Mouse (Mus musculus) midbrain, postnatal 0 days (tissue): ENCODE data around the gene Rasgrf1. TPM values are rescaled to one million over a fixed set of nuclear protein-coding genes. Genes with fewer than 3 reads are reported as not detected.
A peak's percentile ranks its signal among the peaks of the same experiment; 100 is the strongest.

Experiments
- ATAC-seq: fragments of 200-750 bp; cut with Nextera tagmentation; 2 replicates; pipeline ENCODE4 v1.8.0; 2017; ENCODE audit warnings: moderate number of reproducible peaks, mild to moderate bottlenecking, moderate TSS enrichment, moderate library complexity; ENCODE audit not compliant: low FRiP score
- DNase-seq: peaks from one replicate; pipeline ENCODE4 v3.0.0-alpha.2; 2015; ENCODE audit warnings: low spot score
- H3K27ac ChIP-seq: fragments of 300-500 bp; sonication (generic); 2 replicates; pipeline ENCODE4 v1.5.1; 2014; ENCODE audit warnings: low read depth, mild to moderate bottlenecking, low read length, mixed read lengths
- H3K27me3 ChIP-seq: fragments of 300-500 bp; sonication (generic); 2 replicates; pipeline ENCODE4 v1.6.1; 2014; ENCODE audit warnings: low read length, control low read depth, mixed read lengths; ENCODE audit not compliant: insufficient read depth
- H3K36me3 ChIP-seq: fragments of 300-500 bp; sonication (generic); 2 replicates; pipeline ENCODE4 v1.6.1; 2014; ENCODE audit warnings: low read length, control low read depth, mixed read lengths; ENCODE audit not compliant: insufficient read depth
- H3K4me1 ChIP-seq: fragments of 300-500 bp; sonication (generic); 2 replicates; pipeline ENCODE4 v1.6.1; 2014; ENCODE audit warnings: mild to moderate bottlenecking, control low read depth, antibody characterized with exemption, low read length, mixed read lengths; ENCODE audit not compliant: insufficient read depth
- H3K4me2 ChIP-seq: fragments of 300-500 bp; sonication (generic); 2 replicates; pipeline ENCODE4 v1.6.1; 2014; ENCODE audit warnings: low read depth, mild to moderate bottlenecking, low read length, mixed read lengths; ENCODE audit not compliant: poor library complexity, severe bottlenecking
- H3K4me3 ChIP-seq: fragments of 300-500 bp; sonication (generic); 2 replicates; pipeline ENCODE4 v1.5.1; 2014; ENCODE audit warnings: low read depth, mild to moderate bottlenecking, low read length, moderate library complexity
- H3K9ac ChIP-seq: fragments of 300-500 bp; sonication (generic); replicated peaks from 2 replicates; pipeline ENCODE4 v1.6.1; 2014; ENCODE audit warnings: mild to moderate bottlenecking, low read length, moderate library complexity, mixed read lengths; ENCODE audit not compliant: poor library complexity, severe bottlenecking
- H3K9me3 ChIP-seq: fragments of 300-500 bp; sonication (generic); 2 replicates; pipeline ENCODE4 v1.6.1; 2016; ENCODE audit warnings: low read length, control low read depth
- CTCF ChIP-seq: IDR thresholded peaks from 2 replicates; pipeline ENCODE4 v1.5.1; 2016; ENCODE audit warnings: antibody characterized with exemption, mild to moderate bottlenecking
- WGBS: fragments of 180-500 bp; shearing (Covaris S2); extraction: QIAGEN DNeasy Blood & Tissue Kit; methylation state at CpG from one replicate; pipeline ENCODE4 v1.1.7; 2014; 5-methylcytosine and 5-hydroxymethylcytosine counted together
- polyA plus RNA-seq: library from polyadenylated mRNA; unstranded; fragments of >200 nt; fragmentation: Nextera tagmentation; extraction: Ambion mirVana; gene quantifications from 2 replicates; pipeline ENCODE4 v1.2.1, GENCODE M21; 2015
- total RNA-seq: library from RNA; depleted of rRNA; stranded (reverse); fragments of >200 nt; gene quantifications from 2 replicates; pipeline ENCODE4 v1.2.3, GENCODE M21; 2014

The Rasgrf1 gene
- total and polyA plus RNA-seq, 2 experiments from 2014 or later = 24.0 to 40.8 TPM

- ATAC-seq = no peak
- Histone ChIP-seq H3K4me1 (no peaks in the 10 kb centered on the region), H3K9me3 (no peaks in the 10 kb centered on the region), H3K4me3 (no peak overlapping the region), H3K27me3 (no peaks in the 10 kb centered on the region), H3K36me3 (no peaks in the 10 kb centered on the region), H3K4me2 (no peak overlapping the region), H3K9ac (no peak overlapping the region), H3K27ac (no peak overlapping the region)
- WGBS = 82% methylated on average over 4 of the region's 4 CpGs
- DNase-seq = no peak
- TF ChIP-seq CTCF = no peak
These were observed 58.0 kb downstream of the Rasgrf1 start for GRCm38 (mm10) chr9:89967716-89968115.

- Histone ChIP-seq H3K27ac (no peak overlapping the region), H3K4me3 (no peak overlapping the region), H3K27me3 (no peaks in the 10 kb centered on the region), H3K9me3 (no peaks in the 10 kb centered on the region), H3K4me2 (no peak overlapping the region), H3K9ac (no peak overlapping the region), H3K36me3 (no peaks in the 10 kb centered on the region), H3K4me1 (no peaks in the 10 kb centered on the region)
- ATAC-seq = no peak
- DNase-seq = no peak
- 83% methylated on average over 6 of the region's 6 CpGs for WGBS
- peak; percentile 50 for TF ChIP-seq CTCF
These were observed 59.2 kb downstream of the Rasgrf1 start for GRCm38 (mm10) chr9:89968836-89969450.

- Histone ChIP-seq H3K27ac (no peak overlapping the region), H3K4me3 (no peak overlapping the region), H3K36me3 (no peaks in the 10 kb centered on the region), H3K9me3 (no peaks in the 10 kb centered on the region), H3K9ac (no peak overlapping the region), H3K27me3 (no peaks in the 10 kb centered on the region), H3K4me1 (no peaks in the 10 kb centered on the region), H3K4me2 (no peak overlapping the region)
- 91% methylated on average over 10 of the region's 10 CpGs for WGBS
- no peak for TF ChIP-seq CTCF
- no peak for DNase-seq
- no peak for ATAC-seq
These were observed 60.6 kb downstream of the Rasgrf1 start for GRCm38 (mm10) chr9:89970271-89970670.

GRCm38 (mm10) chr9:89970886-89971486 lies 61.3 kb downstream of the Rasgrf1 start:
- no peak overlapping the region for H3K9ac ChIP-seq
- H3K9me3 ChIP-seq = no peaks in the 10 kb centered on the region
- H3K27ac ChIP-seq = no peak overlapping the region
- H3K4me3 ChIP-seq = no peak overlapping the region
- H3K36me3 ChIP-seq = no peaks in the 10 kb centered on the region
- WGBS = 86% methylated on average over 11 of the region's 11 CpGs
- no peak for TF ChIP-seq CTCF
- ATAC-seq (no peak), DNase-seq (no peak)
- no peak overlapping the region for H3K4me2 ChIP-seq
- H3K4me1 ChIP-seq = no peaks in the 10 kb centered on the region
- H3K27me3 ChIP-seq = no peaks in the 10 kb centered on the region

GRCm38 (mm10) chr9:89972321-89972720 lies 62.6 kb downstream of the Rasgrf1 start:
- no peaks in the 10 kb centered on the region for H3K36me3 ChIP-seq
- WGBS = 58% methylated on average over 3 of the region's 3 CpGs

GRCm38 (mm10) chr9:89973856-89974255 lies 64.1 kb downstream of the Rasgrf1 start:
- Histone ChIP-seq H3K9me3 (no peaks in the 10 kb centered on the region), H3K4me3 (no peak overlapping the region), H3K4me1 (no peaks in the 10 kb centered on the region), H3K27ac (no peak overlapping the region), H3K36me3 (no peaks in the 10 kb centered on the region), H3K27me3 (no peaks in the 10 kb centered on the region), H3K4me2 (no peak overlapping the region), H3K9ac (no peak overlapping the region)
- TF ChIP-seq CTCF = peak; percentile 65
- ATAC-seq (no peak), DNase-seq (peak; percentile 68)
- 28% methylated on average over 5 of the region's 5 CpGs for WGBS

More at GRCm38 (mm10) chr9:89972321-89972720, 62.6 kb downstream of the Rasgrf1 start:
- Histone ChIP-seq H3K4me2 (no peak overlapping the region), H3K4me1 (no peaks in the 10 kb centered on the region), H3K9ac (no peak overlapping the region), H3K27me3 (no peaks in the 10 kb centered on the region), H3K4me3 (no peak overlapping the region), H3K9me3 (no peaks in the 10 kb centered on the region), H3K27ac (no peak overlapping the region)
- TF ChIP-seq CTCF = no peak
- ATAC-seq (no peak), DNase-seq (no peak)
